Comparison of ENCODE assay signal across 8 mouse cellular contexts in the genomic region with DNA sequence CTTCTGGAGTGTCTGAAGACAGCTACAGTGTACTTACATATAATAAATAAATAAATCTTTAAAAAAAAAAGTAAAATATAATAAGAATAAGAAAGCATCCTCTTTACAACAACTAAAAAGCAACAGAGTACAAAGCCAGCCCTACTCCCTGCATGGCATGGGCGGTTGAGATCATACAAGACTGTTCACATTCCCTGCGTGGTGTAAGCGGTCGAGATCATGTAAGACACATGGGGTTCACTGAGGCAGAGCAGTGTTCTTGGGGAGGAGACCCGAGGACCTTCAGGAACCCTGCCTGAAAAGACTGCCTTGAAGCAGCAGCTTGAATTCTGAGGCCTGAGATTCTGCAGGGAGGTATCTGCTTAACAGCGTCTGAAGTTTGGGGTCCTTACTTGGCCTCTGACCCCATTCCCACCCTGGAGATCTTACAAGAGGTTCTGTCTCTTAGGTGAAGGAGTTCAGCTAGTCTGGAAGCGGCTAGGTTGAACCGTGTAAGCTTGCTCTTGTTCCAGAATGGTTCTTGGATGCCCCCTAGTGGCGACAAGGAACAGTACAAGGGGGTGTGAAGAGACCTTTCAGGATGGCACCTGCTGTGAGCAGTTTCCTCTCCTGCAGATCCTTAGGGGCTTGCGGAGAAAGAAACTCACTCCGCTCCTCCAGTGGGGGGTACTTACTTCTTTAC. TPM values are rescaled to one million over a fixed set of nuclear protein-coding genes. Genes with fewer than 3 reads are reported as not detected.
DNase-seq lines count a peak whose midpoint lies in the region; ATAC-seq and TF ChIP-seq lines count a peak whose summit lies in the region.

No protein-coding gene starts in this region.

- H3K9me3 ChIP-seq in forebrain, embryonic 15.5 days, result no peaks in the 10 kb centered on the region
- no peaks in the 10 kb centered on the region for H3K9me3 ChIP-seq in lung, postnatal 0 days (ENCODE audit: low read length)

- H3K4me3 ChIP-seq in forebrain, embryonic 15.5 days, result no peak overlapping the region
- H3K4me3 ChIP-seq in lung, postnatal 0 days (ENCODE audit: low read depth, low read length), result no peak overlapping the region

- H3K27me3 ChIP-seq in forebrain, embryonic 15.5 days, result no peaks in the 10 kb centered on the region
- H3K27me3 ChIP-seq in lung, postnatal 0 days (replicated peaks; ENCODE audit: insufficient read depth, low read length), result no peaks in the 10 kb centered on the region

- peaks cover 4% of the 10 kb centered on the region for H3K4me1 ChIP-seq in forebrain, embryonic 15.5 days
- peaks cover 13% of the 10 kb centered on the region; the same call in 1 of the 2 replicates for H3K4me1 ChIP-seq in lung, postnatal 0 days (ENCODE audit: insufficient read depth, low read depth, low read length)

- H3K27ac ChIP-seq in forebrain, embryonic 15.5 days (replicated peaks), result no peak overlapping the region
- H3K27ac ChIP-seq in lung, postnatal 0 days (ENCODE audit: low read length), result no peak overlapping the region

- peak; percentile 83 for DNase-seq in Muller cell, postnatal 12 days (ENCODE audit: inconsistent ontology term)
- peak; percentile 77 for DNase-seq in cerebellum, adult 11-12 months
- DNase-seq in heart, postnatal 4 days, result peak; percentile 85
- peak; percentile 84 to 88 for DNase-seq in layer of hippocampus, postnatal 10 days (ENCODE audit: low spot score in 2 of 2)
- DNase-seq in lung, postnatal 0 days (ENCODE audit: low spot score), result peak; percentile 89
- peak; percentile 65 for DNase-seq in ovary, postnatal 36 days (ENCODE audit: low spot score)
- DNase-seq in thymus, postnatal 25 days, result peak; percentile 75

- 30% methylated on average over 11 of the region's 11 CpGs for WGBS in forebrain, embryonic 15.5 days
- WGBS in lung, postnatal 0 days, result 26% methylated on average over 11 of the region's 11 CpGs

- H3K9ac ChIP-seq in forebrain, embryonic 15.5 days (replicated peaks), result no peak overlapping the region
- H3K9ac ChIP-seq in lung, postnatal 0 days (replicated peaks; ENCODE audit: low read depth), result no peak overlapping the region

- peak; percentile 98 for TF ChIP-seq CTCF in lung, postnatal 0 days (IDR thresholded peaks at IDR 0.05)

- ATAC-seq in forebrain, embryonic 15.5 days (replicated peaks), result peak; percentile 93
- ATAC-seq in lung, postnatal 0 days, result peak; percentile 84

- TF ChIP-seq EP300 in lung, postnatal 0 days (IDR thresholded peaks at IDR 0.05), result no peak; the same call in 1 of the 2 replicates

- no peaks in the 10 kb centered on the region for H3K36me3 ChIP-seq in forebrain, embryonic 15.5 days
- no peaks in the 10 kb centered on the region for H3K36me3 ChIP-seq in lung, postnatal 0 days (ENCODE audit: insufficient read depth, low read length)

- H3K4me2 ChIP-seq in forebrain, embryonic 15.5 days (replicated peaks), result no peak overlapping the region
- no peak overlapping the region for H3K4me2 ChIP-seq in lung, postnatal 0 days (replicated peaks; ENCODE audit: low read depth, low read length)

RNA-seq across cellular contexts. Expression of a gene that starts 6.1 kb away (rescaled TPM):
- 407 and 432 TPM in 2 replicates for polyA plus RNA-seq in forebrain, embryonic 15.5 days (2015; fragmentation: Nextera tagmentation; extraction: Ambion mirVana)
- total RNA-seq in heart, postnatal 4 days (2021), result 100 to 1,000 TPM; 619 to 692 TPM
- 100 to 1,000 TPM; 654 to 715 TPM for total RNA-seq in layer of hippocampus, postnatal 10 days (2021)
- 418 and 453 TPM in 2 replicates for polyA plus RNA-seq in lung, postnatal 0 days (2015; fragmentation: Nextera tagmentation; extraction: Ambion mirVana)

RNA-seq across cellular contexts. Expression of a gene that starts 22.2 kb away (rescaled TPM):
- 18.4 and 21.6 TPM in 2 replicates for polyA plus RNA-seq in forebrain, embryonic 15.5 days (2015; fragmentation: Nextera tagmentation; extraction: Ambion mirVana)
- 10 to 100 TPM; 15.2 to 15.4 TPM for total RNA-seq in heart, postnatal 4 days (2021)
- 10 to 100 TPM; 38.6 to 40.1 TPM for total RNA-seq in layer of hippocampus, postnatal 10 days (2021)
- polyA plus RNA-seq in lung, postnatal 0 days (2015; fragmentation: Nextera tagmentation; extraction: Ambion mirVana), result 15.5 and 16.1 TPM in 2 replicates

RNA-seq across cellular contexts. Expression of a gene that starts 25.4 kb away (rescaled TPM):
- polyA plus RNA-seq in forebrain, embryonic 15.5 days (2015; fragmentation: Nextera tagmentation; extraction: Ambion mirVana), result 3.0 and 3.1 TPM in 2 replicates
- 10 to 100 TPM; 47.8 to 49.6 TPM for total RNA-seq in heart, postnatal 4 days (2021)
- 1 to 10 TPM; 8.1 to 9.6 TPM for total RNA-seq in layer of hippocampus, postnatal 10 days (2021)
- 83.7 and 85.3 TPM in 2 replicates for polyA plus RNA-seq in lung, postnatal 0 days (2015; fragmentation: Nextera tagmentation; extraction: Ambion mirVana)

RNA-seq across cellular contexts. Expression of a gene that starts 38.6 kb away (rescaled TPM):
- polyA plus RNA-seq in forebrain, embryonic 15.5 days (2015; fragmentation: Nextera tagmentation; extraction: Ambion mirVana), result not detected in 2 replicates
- not detected for total RNA-seq in heart, postnatal 4 days (2021)
- not detected for total RNA-seq in layer of hippocampus, postnatal 10 days (2021)
- 0.20 and 0.46 TPM in 2 replicates for polyA plus RNA-seq in lung, postnatal 0 days (2015; fragmentation: Nextera tagmentation; extraction: Ambion mirVana)

Comparison
In these comparisons a context has a peak if more than half of its experiments do, and no peak if none do; other contexts are left out.
1. RNA of a gene that starts 25.4 kb away (total RNA-seq): 47.8 to 49.6 TPM in heart, postnatal 4 days; 8.1 to 9.6 TPM in layer of hippocampus, postnatal 10 days; every median in the first group is over 4 times any median in the second.
2. Peak in every context shown above with its lines, with median percentiles within 50 percentile points of each other: DNase-seq.